Mouse (Mus musculus): Measurements from ENCODE around the gene Smg8. TPM values are rescaled to one million over a fixed set of nuclear protein-coding genes. Genes with fewer than 3 reads are reported as not detected.

Gene Smg8
- 21.2 and 22.1 TPM in 2 replicates for polyA plus RNA-seq (2015; fragmentation: Nextera tagmentation; extraction: Ambion mirVana)

DNA sequence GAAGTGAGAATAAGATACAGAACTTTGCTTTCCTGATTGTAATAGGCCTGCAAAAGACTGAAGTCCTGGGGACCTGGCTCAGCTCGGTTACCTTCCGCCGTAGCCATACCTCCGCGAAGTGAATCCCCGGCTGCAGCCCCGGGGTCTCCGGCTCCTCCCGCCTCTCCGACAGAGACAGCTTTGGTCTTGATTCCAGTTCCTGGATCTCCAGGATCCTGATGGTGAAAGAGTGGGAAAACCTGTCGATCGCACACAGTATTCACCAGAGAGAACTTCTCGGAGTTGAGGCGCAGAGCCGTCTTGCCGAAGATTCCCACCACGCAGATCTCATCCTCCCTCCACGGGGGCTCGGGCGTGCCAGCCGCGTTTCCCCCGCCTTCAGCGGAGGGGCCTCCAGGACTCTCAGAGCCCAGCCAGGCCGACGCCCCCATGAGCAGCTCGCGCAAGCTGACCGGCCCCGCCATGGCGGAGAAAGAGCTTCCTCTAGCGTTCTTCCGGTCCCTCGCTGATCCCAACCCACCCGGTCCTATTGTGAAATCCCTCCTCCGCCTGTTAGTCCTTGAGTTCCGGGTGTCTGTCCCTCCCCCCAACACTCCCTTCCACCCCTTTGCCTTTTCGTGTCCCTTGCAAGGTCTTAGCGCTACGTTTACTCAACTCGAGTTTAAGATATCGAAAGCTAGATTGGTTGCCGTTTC is at the start of gene Smg8:
Gene Smg8 (minus strand): TSS at position 485 of the 695 bp plus-strand sequence.
- Histone ChIP-seq H3K9me3 (replicated peaks) (no peaks in the 10 kb centered on the region), H3K27me3 (no peaks in the 10 kb centered on the region), H3K27ac (peak within 1 kb of the TSS; percentile 81), H3K36me3 (peaks cover 51% of the 10 kb centered on the region), H3K4me2 (peak within 1 kb of the TSS; percentile 84), H3K4me1 (peaks cover 33% of the 10 kb centered on the region), H3K9ac (peak within 1 kb of the TSS; percentile 92), H3K4me3 (replicated peaks) (peak within 1 kb of the TSS; percentile 98)
- peak; percentile 91 for ATAC-seq (replicated peaks; ENCODE audit: low FRiP score)
- under 1% methylated on average over 43 of the region's 43 CpGs for WGBS

- H3K27me3 ChIP-seq: no peaks in the 10 kb centered on the region
- H3K9ac ChIP-seq: no peak overlapping the region
- no peak for ATAC-seq (replicated peaks; ENCODE audit: low FRiP score)
- H3K9me3 ChIP-seq (replicated peaks): no peaks in the 10 kb centered on the region
- no peaks in the 10 kb centered on the region for H3K4me1 ChIP-seq
- no peak overlapping the region for H3K4me2 ChIP-seq
- H3K36me3 ChIP-seq: peaks cover 39% of the 10 kb centered on the region
- H3K4me3 ChIP-seq (replicated peaks): no peak overlapping the region
- WGBS: 79% methylated on average over 4 of the region's 4 CpGs
- no peak overlapping the region for H3K27ac ChIP-seq
Measured at GRCm38 (mm10) chr11:87136233-87136632, 49.7 kb upstream of the Smg8 start.

GRCm38 (mm10) chr11:87126824-87127816 is 40.5 kb upstream of the Smg8 start, which contains the start of gene Trim37:
Trim37 (plus strand) TSS chr11:87127077.
- ATAC-seq (replicated peaks; ENCODE audit: low FRiP score): peak; percentile 94
- Histone ChIP-seq H3K4me3 (replicated peaks) (peak within 1 kb of the TSS; percentile 78), H3K9me3 (replicated peaks) (no peaks in the 10 kb centered on the region), H3K4me2 (peak within 1 kb of the TSS; percentile 74), H3K27ac (peak within 1 kb of the TSS; percentile 92), H3K4me1 (peaks cover 19% of the 10 kb centered on the region), H3K27me3 (no peaks in the 10 kb centered on the region), H3K9ac (peak within 1 kb of the TSS; percentile 65), H3K36me3 (peaks cover 34% of the 10 kb centered on the region)
- WGBS: under 1% methylated on average over 103 of the region's 105 CpGs

GRCm38 (mm10) chr11:87126281-87126823 is 39.8 kb upstream of the Smg8 start:
- Histone ChIP-seq H3K4me3 (replicated peaks) (peak overlapping the region; percentile 78), H3K9me3 (replicated peaks) (no peaks in the 10 kb centered on the region), H3K4me2 (peak overlapping the region; percentile 74), H3K36me3 (peaks cover 35% of the 10 kb centered on the region), H3K27me3 (no peaks in the 10 kb centered on the region), H3K4me1 (peaks cover 19% of the 10 kb centered on the region), H3K27ac (peak overlapping the region; percentile 92), H3K9ac (peak overlapping the region; percentile 65)
- 1% methylated on average over 12 of the region's 12 CpGs for WGBS
- ATAC-seq (replicated peaks; ENCODE audit: low FRiP score): no peak

- Histone ChIP-seq H3K9ac (0 out of 2 replicates have a peak overlapping the region, but pooled peaks have one; percentile 65), H3K36me3 (peaks cover 38% of the 10 kb centered on the region), H3K4me2 (peak overlapping the region; percentile 74), H3K27me3 (no peaks in the 10 kb centered on the region), H3K27ac (peak overlapping the region; percentile 92; the same call in 1 of the 2 replicates), H3K9me3 (replicated peaks) (no peaks in the 10 kb centered on the region), H3K4me3 (replicated peaks) (peak overlapping the region; percentile 78; the same call in 1 of the 2 replicates), H3K4me1 (peaks cover 19% of the 10 kb centered on the region)
- no peak for ATAC-seq (replicated peaks; ENCODE audit: low FRiP score)
- 49% methylated on average over 4 of the region's 4 CpGs for WGBS
Measured at GRCm38 (mm10) chr11:87125562-87125961, 39.0 kb upstream of the Smg8 start.

DNA sequence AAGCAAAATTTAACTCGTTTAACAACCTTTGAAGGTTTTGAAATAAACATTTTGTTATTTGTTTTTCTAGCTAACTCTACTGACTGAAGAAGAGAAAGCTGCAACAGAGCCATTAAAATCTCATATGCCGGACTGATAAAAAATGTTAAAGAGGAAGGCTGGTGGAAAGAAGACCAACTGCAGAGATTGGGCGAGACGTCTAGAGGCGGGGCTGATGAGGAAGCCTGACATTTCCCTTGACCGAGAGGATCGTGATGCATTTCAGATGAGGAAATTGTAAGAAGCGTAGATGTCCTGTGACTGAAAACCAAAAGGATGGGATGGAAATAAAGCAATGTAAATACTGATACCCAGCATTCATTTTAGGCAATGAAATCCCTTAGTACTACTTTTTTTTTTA is 35.3 kb upstream of the Smg8 start:
- Histone ChIP-seq H3K4me2 (no peak overlapping the region), H3K27me3 (no peaks in the 10 kb centered on the region), H3K4me3 (replicated peaks) (no peak overlapping the region), H3K36me3 (peaks cover 68% of the 10 kb centered on the region), H3K9me3 (replicated peaks) (no peaks in the 10 kb centered on the region), H3K4me1 (peaks cover 8% of the 10 kb centered on the region), H3K27ac (no peak overlapping the region), H3K9ac (no peak overlapping the region)
- no peak for ATAC-seq (replicated peaks; ENCODE audit: low FRiP score)
- WGBS: 82% methylated on average over 8 of the region's 8 CpGs

GRCm38 (mm10) chr11:87110172-87110909 is 23.8 kb upstream of the Smg8 start:
- ATAC-seq (replicated peaks; ENCODE audit: low FRiP score): no peak
- peak overlapping the region; percentile 62 for H3K4me2 ChIP-seq
- H3K9ac ChIP-seq: peak overlapping the region; percentile 95
- peaks cover 40% of the 10 kb centered on the region for H3K36me3 ChIP-seq
- H3K4me1 ChIP-seq: peaks cover 29% of the 10 kb centered on the region
- peak overlapping the region; percentile 88 for H3K4me3 ChIP-seq (replicated peaks)
- no peaks in the 10 kb centered on the region for H3K27me3 ChIP-seq
- H3K9me3 ChIP-seq (replicated peaks): no peaks in the 10 kb centered on the region
- WGBS: 3% methylated on average over 9 of the region's 9 CpGs
- H3K27ac ChIP-seq: peak overlapping the region; percentile 96

DNA sequence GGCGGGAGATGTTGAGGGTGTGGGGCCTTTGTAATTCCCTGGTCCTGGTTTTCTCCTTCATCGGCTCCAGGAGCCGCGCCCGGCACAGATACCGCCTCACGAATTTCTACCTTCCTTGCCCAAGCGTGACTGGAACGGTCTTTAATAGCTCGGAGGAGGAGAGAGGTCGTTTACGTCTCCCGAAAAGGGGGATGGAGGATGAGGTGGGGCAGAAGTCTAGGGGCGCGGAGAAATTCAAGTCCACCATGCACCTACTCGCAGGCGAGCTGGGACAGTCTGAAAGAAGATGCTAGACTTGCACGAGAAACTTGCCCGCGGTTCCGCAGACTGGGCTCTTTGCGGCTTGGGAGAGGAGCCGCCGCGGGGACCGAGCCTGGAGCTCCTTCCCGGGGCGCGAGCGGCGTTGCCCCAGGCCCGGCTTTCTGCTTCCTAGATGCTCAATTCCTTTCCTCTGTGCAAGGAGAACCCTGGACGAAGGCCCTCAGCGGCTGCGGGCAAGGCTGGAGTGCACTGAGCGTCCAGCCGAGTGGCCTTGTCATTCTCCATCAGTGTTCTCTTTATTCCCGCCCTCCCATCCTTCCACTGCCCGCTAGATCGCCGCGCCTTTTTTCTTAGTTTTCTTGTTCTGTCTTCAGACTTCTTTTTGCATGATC is 23.1 kb upstream of the Smg8 start:
- peak overlapping the region; percentile 88 for H3K4me3 ChIP-seq (replicated peaks)
- H3K27me3 ChIP-seq: no peaks in the 10 kb centered on the region
- H3K4me2 ChIP-seq: peak overlapping the region; percentile 62
- H3K9me3 ChIP-seq (replicated peaks): no peaks in the 10 kb centered on the region
- peaks cover 40% of the 10 kb centered on the region for H3K36me3 ChIP-seq
- under 1% methylated on average over 42 of the region's 42 CpGs for WGBS
- peak overlapping the region; percentile 96 for H3K27ac ChIP-seq
- ATAC-seq (replicated peaks; ENCODE audit: low FRiP score): peak; percentile 7; the same call in 1 of the 2 replicates
- peak overlapping the region; percentile 95 for H3K9ac ChIP-seq
- peaks cover 29% of the 10 kb centered on the region for H3K4me1 ChIP-seq

- Histone ChIP-seq H3K27ac (peak within 1 kb of the TSS; percentile 96), H3K4me2 (peak within 1 kb of the TSS; percentile 62), H3K9ac (peak within 1 kb of the TSS; percentile 95), H3K9me3 (replicated peaks) (no peaks in the 10 kb centered on the region), H3K27me3 (no peaks in the 10 kb centered on the region), H3K36me3 (peaks cover 40% of the 10 kb centered on the region), H3K4me1 (peaks cover 29% of the 10 kb centered on the region), H3K4me3 (replicated peaks) (peak within 1 kb of the TSS; percentile 88)
- peak; percentile 99 for ATAC-seq (replicated peaks; ENCODE audit: low FRiP score)
- WGBS: under 1% methylated on average over 40 of the region's 40 CpGs
Measured at GRCm38 (mm10) chr11:87108755-87109518, 22.4 kb upstream of the Smg8 start, which contains the start of gene Ska2. Ska2 (plus strand) TSS chr11:87109234.

- peaks cover 41% of the 10 kb centered on the region for H3K36me3 ChIP-seq
- ATAC-seq (replicated peaks; ENCODE audit: low FRiP score): no peak
Measured at GRCm38 (mm10) chr11:87108409-87108754, 21.8 kb upstream of the Smg8 start, which contains the start of gene Prr11. Prr11 (minus strand) TSS chr11:87108708.

More at GRCm38 (mm10) chr11:87108409-87108754, 21.8 kb upstream of the Smg8 start, which contains the start of gene Prr11:
- peak within 1 kb of the TSS; percentile 96 for H3K27ac ChIP-seq
- peak within 1 kb of the TSS; percentile 88 for H3K4me3 ChIP-seq (replicated peaks)
- WGBS: under 1% methylated on average over 14 of the region's 14 CpGs
- peaks cover 28% of the 10 kb centered on the region for H3K4me1 ChIP-seq
- H3K27me3 ChIP-seq: no peaks in the 10 kb centered on the region
- peak within 1 kb of the TSS; percentile 62 for H3K4me2 ChIP-seq
- H3K9ac ChIP-seq: peak within 1 kb of the TSS; percentile 95
- no peaks in the 10 kb centered on the region for H3K9me3 ChIP-seq (replicated peaks)

All from kidney, embryonic 15.5 days (tissue).